Mouse (Mus musculus): ENCODE measurements around the gene Wipf2.

DNA sequence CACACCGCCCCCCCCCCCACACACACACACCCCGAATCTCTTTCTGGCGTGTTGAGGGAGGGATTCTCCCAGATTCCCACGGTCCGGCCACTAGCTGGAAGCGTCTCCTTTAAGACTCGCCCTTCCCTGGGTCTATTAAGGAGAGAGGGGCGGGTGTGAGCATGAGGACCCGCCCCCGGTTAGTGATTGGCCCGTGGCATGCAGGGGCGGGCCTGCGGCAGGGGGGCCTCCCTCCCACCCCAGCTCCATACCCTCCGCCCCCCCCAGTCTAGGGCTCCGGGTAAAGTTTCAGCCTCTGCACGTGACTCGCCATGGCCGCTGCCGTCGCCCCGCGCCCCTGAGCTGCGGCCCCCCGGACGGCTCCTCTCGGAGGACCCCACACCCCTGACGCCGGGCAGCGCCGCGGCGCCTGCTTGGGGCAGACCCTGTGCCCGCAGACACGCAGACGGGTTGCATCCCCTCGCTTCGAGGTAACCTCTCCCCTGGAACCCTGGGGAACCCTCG lies 74.0 kb downstream of the Wipf2 start:
- TF ChIP-seq GATA1 (IDR thresholded peaks at IDR 0.05; ENCODE audit: low read length) (no peak), TAL1 (IDR thresholded peaks at IDR 0.05; ENCODE audit: low read length) (no peak)
